Mouse (Mus musculus) forebrain, embryonic 13.5 days (tissue): ENCODE data around the gene Mrpl34. TPM values are rescaled to one million over a fixed set of nuclear protein-coding genes. Genes with fewer than 3 reads are reported as not detected.

ENCODE experiments used
- ATAC-seq: fragments of 200-750 bp; cut with Nextera tagmentation; 2 replicates; pipeline ENCODE4 v1.8.0; 2017
- H3K27ac ChIP-seq: fragments of 300-500 bp; sonication (generic); 2 replicates; pipeline ENCODE4 v1.5.1; 2015; ENCODE audit warnings: inconsistent platforms, mild to moderate bottlenecking, moderate library complexity
- H3K27me3 ChIP-seq: fragments of 300-500 bp; sonication (generic); 2 replicates; pipeline ENCODE4 v1.6.1; 2015; ENCODE audit warnings: mild to moderate bottlenecking, inconsistent platforms
- H3K36me3 ChIP-seq: fragments of 300-500 bp; sonication (generic); 2 replicates; pipeline ENCODE4 v1.6.1; 2015; ENCODE audit warnings: mild to moderate bottlenecking, inconsistent platforms; ENCODE audit not compliant: poor library complexity, severe bottlenecking
- H3K4me1 ChIP-seq: fragments of 300-500 bp; sonication (generic); 2 replicates; pipeline ENCODE4 v1.6.1; 2015; ENCODE audit warnings: inconsistent platforms
- H3K4me2 ChIP-seq: fragments of 300-500 bp; sonication (generic); 2 replicates; pipeline ENCODE4 v1.6.1; 2015; ENCODE audit warnings: inconsistent platforms, mild to moderate bottlenecking, moderate library complexity
- H3K4me3 ChIP-seq: fragments of 300-500 bp; sonication (generic); 2 replicates; pipeline ENCODE4 v1.5.1; 2015; ENCODE audit warnings: mild to moderate bottlenecking, inconsistent platforms
- H3K9ac ChIP-seq: fragments of 300-500 bp; sonication (generic); 2 replicates; pipeline ENCODE4 v1.6.1; 2015; ENCODE audit warnings: mild to moderate bottlenecking, inconsistent platforms
- H3K9me3 ChIP-seq: fragments of 300-500 bp; sonication (generic); replicated peaks from 2 replicates; pipeline ENCODE4 v1.6.1; 2016; ENCODE audit warnings: inconsistent platforms
- WGBS: fragments of 180-500 bp; shearing (Covaris S2); methylation state at CpG from one replicate; pipeline ENCODE4 v1.1.7; 2015; 5-methylcytosine and 5-hydroxymethylcytosine counted together
- polyA plus RNA-seq: library from polyadenylated mRNA; unstranded; fragments of >200 nt; fragmentation: Nextera tagmentation; extraction: Ambion mirVana; gene quantifications from 2 replicates; pipeline ENCODE4 v1.2.1, GENCODE M21; 2015

Gene Mrpl34
- polyA plus RNA-seq, 1 experiment from 2014 or later, result 245 TPM

GRCm38 (mm10) chr8:71460716-71461115 lies 4.0 kb upstream of the Mrpl34 start:
- H3K4me1 ChIP-seq, result peaks cover 48% of the 10 kb centered on the region
- peaks cover 54% of the 10 kb centered on the region for H3K36me3 ChIP-seq
- no peak overlapping the region for H3K4me3 ChIP-seq
- H3K9ac ChIP-seq, result no peak overlapping the region
- ATAC-seq, result no peak
- WGBS, result 95% methylated on average over 6 of the region's 6 CpGs
- no peaks in the 10 kb centered on the region for H3K27me3 ChIP-seq
- no peak overlapping the region for H3K4me2 ChIP-seq
- no peaks in the 10 kb centered on the region for H3K9me3 ChIP-seq
- H3K27ac ChIP-seq, result no peak overlapping the region

- Histone ChIP-seq H3K27ac (no peak overlapping the region), H3K27me3 (no peaks in the 10 kb centered on the region), H3K4me3 (no peak overlapping the region; the same call in 1 of the 2 replicates), H3K36me3 (peaks cover 52% of the 10 kb centered on the region), H3K9ac (0 out of 2 replicates have a peak overlapping the region, but pooled peaks have one; percentile 91), H3K4me1 (peaks cover 53% of the 10 kb centered on the region), H3K9me3 (no peaks in the 10 kb centered on the region), H3K4me2 (peak overlapping the region; percentile 94; the same call in 1 of the 2 replicates)
- no peak for ATAC-seq
- WGBS, result 80% methylated on average over 45 of the region's 47 CpGs
Measured at GRCm38 (mm10) chr8:71461152-71461840, 3.5 kb upstream of the Mrpl34 start.

GRCm38 (mm10) chr8:71462191-71462590 lies 2.6 kb upstream of the Mrpl34 start:
- H3K27me3 ChIP-seq, result no peaks in the 10 kb centered on the region
- peak overlapping the region; percentile 94 for H3K4me2 ChIP-seq
- H3K9ac ChIP-seq, result peak overlapping the region; percentile 91
- ATAC-seq, result no peak
- H3K4me1 ChIP-seq, result peaks cover 53% of the 10 kb centered on the region
- H3K4me3 ChIP-seq, result peak overlapping the region; percentile 95
- no peak overlapping the region for H3K27ac ChIP-seq
- H3K9me3 ChIP-seq, result no peaks in the 10 kb centered on the region
- 77% methylated on average over 4 of the region's 4 CpGs for WGBS
- H3K36me3 ChIP-seq, result peaks cover 43% of the 10 kb centered on the region

GRCm38 (mm10) chr8:71462786-71463185 lies 2.0 kb upstream of the Mrpl34 start:
- no peaks in the 10 kb centered on the region for H3K9me3 ChIP-seq
- H3K9ac ChIP-seq, result peak overlapping the region; percentile 91
- no peak overlapping the region; the same call in 1 of the 2 replicates for H3K27ac ChIP-seq
- H3K4me1 ChIP-seq, result peaks cover 53% of the 10 kb centered on the region
- peak overlapping the region; percentile 95 for H3K4me3 ChIP-seq
- 4% methylated on average over 16 of the region's 16 CpGs for WGBS
- H3K27me3 ChIP-seq, result no peaks in the 10 kb centered on the region
- peaks cover 38% of the 10 kb centered on the region for H3K36me3 ChIP-seq
- ATAC-seq, result peak; percentile 0; the same call in 1 of the 2 replicates
- peak overlapping the region; percentile 94 for H3K4me2 ChIP-seq

- Histone ChIP-seq H3K27me3 (no peaks in the 10 kb centered on the region), H3K27ac (peak within 1 kb of the TSS; percentile 90), H3K4me2 (peak within 1 kb of the TSS; percentile 94), H3K9ac (peak within 1 kb of the TSS; percentile 91), H3K4me3 (peak within 1 kb of the TSS; percentile 95), H3K36me3 (peaks cover 31% of the 10 kb centered on the region), H3K9me3 (no peaks in the 10 kb centered on the region), H3K4me1 (peaks cover 53% of the 10 kb centered on the region)
- ATAC-seq, result peak; percentile 88
- WGBS, result under 1% methylated on average over 55 of the region's 55 CpGs
Measured at GRCm38 (mm10) chr8:71463188-71464033, 1.3 kb upstream of the Mrpl34 start, which contains the start of gene Abhd8. Abhd8 (minus strand) TSS chr8:71463655.

GRCm38 (mm10) chr8:71465733-71466132 lies 974 bp downstream of the Mrpl34 start:
- Histone ChIP-seq H3K27ac (no peak overlapping the region), H3K36me3 (peaks cover 16% of the 10 kb centered on the region), H3K4me3 (peak overlapping the region; percentile 95), H3K27me3 (no peaks in the 10 kb centered on the region), H3K4me2 (peak overlapping the region; percentile 94), H3K4me1 (peaks cover 51% of the 10 kb centered on the region), H3K9ac (peak overlapping the region; percentile 86), H3K9me3 (no peaks in the 10 kb centered on the region)
- WGBS, result 86% methylated on average over 8 of the region's 8 CpGs
- no peak for ATAC-seq

GRCm38 (mm10) chr8:71466198-71466597 lies 1.4 kb downstream of the Mrpl34 start:
- Histone ChIP-seq H3K4me2 (no peak overlapping the region), H3K27me3 (no peaks in the 10 kb centered on the region), H3K9ac (no peak overlapping the region), H3K4me3 (peak overlapping the region; percentile 95; the same call in 1 of the 2 replicates), H3K27ac (no peak overlapping the region), H3K36me3 (peaks cover 17% of the 10 kb centered on the region), H3K9me3 (no peaks in the 10 kb centered on the region), H3K4me1 (peaks cover 51% of the 10 kb centered on the region)
- ATAC-seq, result no peak
- whole genome bisulfite sequencing, result 98% methylated on average over 5 of the region's 5 CpGs

GRCm38 (mm10) chr8:71467201-71467600 lies 2.4 kb downstream of the Mrpl34 start:
- H3K4me2 ChIP-seq, result no peak overlapping the region
- no peak overlapping the region for H3K9ac ChIP-seq
- 92% methylated on average over 2 of the region's 2 CpGs for WGBS
- no peak overlapping the region for H3K27ac ChIP-seq
- no peak for ATAC-seq
- no peaks in the 10 kb centered on the region for H3K27me3 ChIP-seq
- no peak overlapping the region for H3K4me3 ChIP-seq
- H3K9me3 ChIP-seq, result no peaks in the 10 kb centered on the region
- H3K4me1 ChIP-seq, result peaks cover 41% of the 10 kb centered on the region
- peaks cover 20% of the 10 kb centered on the region for H3K36me3 ChIP-seq

- H3K36me3 ChIP-seq, result peaks cover 28% of the 10 kb centered on the region
- ATAC-seq, result no peak
- H3K4me1 ChIP-seq, result peaks cover 33% of the 10 kb centered on the region
- no peak overlapping the region for H3K27ac ChIP-seq
- H3K4me2 ChIP-seq, result no peak overlapping the region
- no peaks in the 10 kb centered on the region for H3K9me3 ChIP-seq
- no peaks in the 10 kb centered on the region for H3K27me3 ChIP-seq
- 95% methylated on average over 1 of the region's 1 CpGs for WGBS
- no peak overlapping the region for H3K4me3 ChIP-seq
- no peak overlapping the region for H3K9ac ChIP-seq
Measured at GRCm38 (mm10) chr8:71468001-71468400, 3.2 kb downstream of the Mrpl34 start.

GRCm38 (mm10) chr8:71468916-71469315 lies 4.2 kb downstream of the Mrpl34 start, which contains the start of gene Dda1:
Dda1 (plus strand) TSS chr8:71469199.
- Histone ChIP-seq H3K4me2 (peak within 1 kb of the TSS; percentile 93), H3K4me1 (peaks cover 30% of the 10 kb centered on the region), H3K27me3 (no peaks in the 10 kb centered on the region), H3K36me3 (peaks cover 37% of the 10 kb centered on the region), H3K4me3 (peak within 1 kb of the TSS; percentile 75), H3K9ac (peak within 1 kb of the TSS; percentile 82), H3K9me3 (no peaks in the 10 kb centered on the region), H3K27ac (peak within 1 kb of the TSS; percentile 75)
- WGBS, result under 1% methylated on average over 35 of the region's 52 CpGs
- ATAC-seq, result peak; percentile 90

- Histone ChIP-seq H3K9ac (peak overlapping the region; percentile 82), H3K4me1 (peaks cover 25% of the 10 kb centered on the region), H3K4me2 (peak overlapping the region; percentile 93), H3K27ac (peak overlapping the region; percentile 75), H3K36me3 (peaks cover 42% of the 10 kb centered on the region), H3K27me3 (no peaks in the 10 kb centered on the region), H3K9me3 (no peaks in the 10 kb centered on the region), H3K4me3 (peak overlapping the region; percentile 75)
- peak; percentile 41 for ATAC-seq
- WGBS, result 1% methylated on average over 24 of the region's 24 CpGs
Measured at GRCm38 (mm10) chr8:71469411-71469810, 4.7 kb downstream of the Mrpl34 start.
